ENCODE assay signal across 19 mouse cellular contexts in genomic region chr15:18190490-18190889, GRCm38 (mm10).
A peak's percentile ranks its signal among the peaks of the same experiment; 100 is the strongest.
DNase-seq lines count a peak whose midpoint lies in the region; ATAC-seq and TF ChIP-seq lines count a peak whose summit lies in the region.
"Had no signal": no experiment of that assay in that cellular context is flagged by ENCODE, and none has a peak within 500 bp of the region (broad histone marks: within the 10 kb centered on the region; RNA-seq: fewer than 3 reads in every experiment).

No protein-coding gene starts in this region.

- ATAC-seq in forebrain, embryonic 11.5 days (replicated peaks; ENCODE audit: low FRiP score) = 0 out of 2 replicates have a peak, but pooled peaks have one; percentile 55
- no peak for ATAC-seq in forebrain, postnatal 0 days
- ATAC-seq in forebrain, embryonic 15.5 days (replicated peaks) = peak; percentile 68; the same call in 1 of the 2 replicates
- ATAC-seq: intestine, postnatal 0 days; Patski had no signal

- TF ChIP-seq POLR2A in brain, embryonic 14.5 days (IDR thresholded peaks at IDR 0.05; ENCODE audit: borderline replicate concordance, extremely low read depth, insufficient read depth, insufficient read length, poor library complexity, severe bottlenecking) = no peak

- no peaks in the 10 kb centered on the region for H3K4me1 ChIP-seq in forebrain, embryonic 11.5 days (replicated peaks; ENCODE audit: control insufficient read depth, insufficient read depth, low read length)
- H3K4me1 ChIP-seq in forebrain, postnatal 0 days (ENCODE audit: insufficient read depth) = no peaks in the 10 kb centered on the region
- H3K4me1 ChIP-seq in forebrain, embryonic 15.5 days = peaks cover 8% of the 10 kb centered on the region; the same call in 1 of the 2 replicates
- H3K4me1 ChIP-seq: embryonic facial prominence, embryonic 12.5 days; embryonic facial prominence, embryonic 15.5 days; hindbrain, embryonic 12.5 days; hindbrain, embryonic 15.5 days had no signal

- H3K4me3 ChIP-seq in forebrain, embryonic 11.5 days (ENCODE audit: low read depth, low read length) = no peak overlapping the region
- no peak overlapping the region for H3K4me3 ChIP-seq in forebrain, postnatal 0 days (ENCODE audit: low read depth, low read length)
- no peak overlapping the region for H3K4me3 ChIP-seq in forebrain, embryonic 15.5 days
- H3K4me3 ChIP-seq: embryonic facial prominence, embryonic 12.5 days; embryonic facial prominence, embryonic 15.5 days; hindbrain, embryonic 12.5 days; hindbrain, embryonic 15.5 days had no signal

- no peak for TF ChIP-seq CTCF in forebrain, postnatal 0 days (IDR thresholded peaks at IDR 0.05; ENCODE audit: low read depth)
- TF ChIP-seq CTCF in brain, embryonic 14.5 days (IDR thresholded peaks at IDR 0.05; ENCODE audit: borderline replicate concordance, extremely low read depth, insufficient read depth, insufficient read length) = no peak

- H3K27ac ChIP-seq in forebrain, embryonic 11.5 days (ENCODE audit: low read depth, low read length) = no peak overlapping the region
- no peak overlapping the region for H3K27ac ChIP-seq in forebrain, postnatal 0 days (ENCODE audit: low read depth, low read length)
- H3K27ac ChIP-seq in forebrain, embryonic 15.5 days (replicated peaks) = 0 out of 2 replicates have a peak overlapping the region, but pooled peaks have one; percentile 40
- H3K27ac ChIP-seq: embryonic facial prominence, embryonic 12.5 days; embryonic facial prominence, embryonic 15.5 days; hindbrain, embryonic 12.5 days; hindbrain, embryonic 15.5 days had no signal

- H3K9me3 ChIP-seq in forebrain, embryonic 11.5 days (ENCODE audit: control insufficient read depth, low read length) = no peaks in the 10 kb centered on the region
- H3K9me3 ChIP-seq in forebrain, postnatal 0 days (ENCODE audit: low read length) = no peaks in the 10 kb centered on the region
- H3K9me3 ChIP-seq in forebrain, embryonic 15.5 days = no peaks in the 10 kb centered on the region
- H3K9me3 ChIP-seq: embryonic facial prominence, embryonic 12.5 days; embryonic facial prominence, embryonic 15.5 days; hindbrain, embryonic 12.5 days; hindbrain, embryonic 15.5 days had no signal

- no peak overlapping the region for H3K4me2 ChIP-seq in forebrain, embryonic 11.5 days (ENCODE audit: low read depth, low read length, severe bottlenecking)
- H3K4me2 ChIP-seq in forebrain, postnatal 0 days (ENCODE audit: low read depth) = no peak overlapping the region
- H3K4me2 ChIP-seq in forebrain, embryonic 15.5 days (replicated peaks) = no peak overlapping the region
- H3K4me2 ChIP-seq: embryonic facial prominence, embryonic 12.5 days; embryonic facial prominence, embryonic 15.5 days; heart, embryonic 11.5 days; hindbrain, embryonic 12.5 days; hindbrain, embryonic 15.5 days had no signal

- DNase-seq in forebrain, embryonic 11.5 days (ENCODE audit: low spot score) = no peak
- no peak for DNase-seq in forebrain, postnatal 0 days
- DNase-seq in brain, embryonic 14.5 days (ENCODE audit: low read depth) = peak; percentile 64
- no peak for DNase-seq in heart, adult 11 months
- no peak for DNase-seq in lung, adult 18-20 months
- DNase-seq: adrenal gland, postnatal 36 days; cerebellum, adult 11-12 months; cerebellum, adult 8-10 months; cerebellum, postnatal 14 days; gastrocnemius, postnatal 10 days; gastrocnemius, postnatal 36 days had no signal

- no peaks in the 10 kb centered on the region for H3K27me3 ChIP-seq in forebrain, embryonic 11.5 days (ENCODE audit: control insufficient read depth, insufficient read depth, low read length)
- no peaks in the 10 kb centered on the region for H3K27me3 ChIP-seq in forebrain, postnatal 0 days (ENCODE audit: insufficient read depth, low read length)
- no peaks in the 10 kb centered on the region for H3K27me3 ChIP-seq in forebrain, embryonic 15.5 days
- H3K27me3 ChIP-seq: embryonic facial prominence, embryonic 12.5 days; embryonic facial prominence, embryonic 15.5 days; hindbrain, embryonic 12.5 days; hindbrain, embryonic 15.5 days; Patski had no signal

- H3K36me3 ChIP-seq in forebrain, embryonic 11.5 days (ENCODE audit: control insufficient read depth, insufficient read depth, low read length) = no peaks in the 10 kb centered on the region
- H3K36me3 ChIP-seq in forebrain, postnatal 0 days (ENCODE audit: insufficient read depth) = no peaks in the 10 kb centered on the region
- no peaks in the 10 kb centered on the region for H3K36me3 ChIP-seq in forebrain, embryonic 15.5 days
- H3K36me3 ChIP-seq: embryonic facial prominence, embryonic 12.5 days; embryonic facial prominence, embryonic 15.5 days; hindbrain, embryonic 12.5 days; hindbrain, embryonic 15.5 days had no signal

- WGBS in forebrain, embryonic 11.5 days = 86% methylated on average over 1 of the region's 1 CpGs
- WGBS in forebrain, postnatal 0 days = 44% methylated on average over 1 of the region's 1 CpGs
- WGBS in forebrain, embryonic 15.5 days = 60% methylated on average over 1 of the region's 1 CpGs

- H3K9ac ChIP-seq in forebrain, embryonic 11.5 days (ENCODE audit: low read length) = no peak overlapping the region
- H3K9ac ChIP-seq in forebrain, postnatal 0 days = no peak overlapping the region
- no peak overlapping the region for H3K9ac ChIP-seq in forebrain, embryonic 15.5 days (replicated peaks)
- H3K9ac ChIP-seq: embryonic facial prominence, embryonic 12.5 days; embryonic facial prominence, embryonic 15.5 days; hindbrain, embryonic 12.5 days; hindbrain, embryonic 15.5 days had no signal
